Mouse (Mus musculus) intestine, postnatal 0 days (tissue): ENCODE measurements at regions not wholly inside any gene's neighbourhood (a gene's known extent, or its start where the extent isn't known, plus 50 kb on each side); places are given as distances from the start of the nearest gene placed in this dataset.

Experiments
- ATAC-seq: fragments of 200-750 bp; cut with Nextera tagmentation; 2 replicates; pipeline ENCODE4 v1.8.0; 2017; ENCODE audit warnings: mild to moderate bottlenecking, moderate TSS enrichment, moderate library complexity
- H3K27ac ChIP-seq: fragments of 300-500 bp; sonication (generic); 2 replicates; pipeline ENCODE4 v1.5.1; 2014; ENCODE audit warnings: mild to moderate bottlenecking, low read depth, low read length, moderate library complexity
- H3K27me3 ChIP-seq: fragments of 300-500 bp; sonication (generic); replicated peaks from 2 replicates; pipeline ENCODE4 v1.6.1; 2014; ENCODE audit warnings: low read length, mixed read lengths; ENCODE audit not compliant: control insufficient read depth, insufficient read depth
- H3K36me3 ChIP-seq: fragments of 300-500 bp; sonication (generic); 2 replicates; pipeline ENCODE4 v1.6.1; 2014; ENCODE audit warnings: mild to moderate bottlenecking, moderate library complexity; ENCODE audit not compliant: control insufficient read depth, insufficient read depth
- H3K4me1 ChIP-seq: fragments of 300-500 bp; sonication (generic); replicated peaks from 2 replicates; pipeline ENCODE4 v1.6.1; 2014; ENCODE audit warnings: antibody characterized with exemption, low read length, mixed read lengths; ENCODE audit not compliant: control insufficient read depth, insufficient read depth
- H3K4me2 ChIP-seq: fragments of 300-500 bp; sonication (generic); replicated peaks from 2 replicates; pipeline ENCODE4 v1.6.1; 2014; ENCODE audit warnings: low read depth, mild to moderate bottlenecking, moderate library complexity
- H3K4me3 ChIP-seq: fragments of 300-500 bp; sonication (generic); 2 replicates; pipeline ENCODE4 v1.5.1; 2014; ENCODE audit warnings: low read depth, low read length
- H3K9ac ChIP-seq: fragments of 300-500 bp; sonication (generic); 2 replicates; pipeline ENCODE4 v1.6.1; 2014; ENCODE audit warnings: mild to moderate bottlenecking, low read depth, low read length
- H3K9me3 ChIP-seq: fragments of 300-500 bp; sonication (generic); 2 replicates; pipeline ENCODE4 v1.6.1; 2016; ENCODE audit warnings: mixed run types; ENCODE audit not compliant: control insufficient read depth
- CTCF ChIP-seq: sonication (generic); IDR thresholded peaks from 2 replicates; pipeline ENCODE4 v1.5.1; 2016; ENCODE audit warnings: low read depth, mild to moderate bottlenecking, control low read depth, antibody characterized with exemption, moderate library complexity
- WGBS: fragments of 180-500 bp; shearing (Covaris S2); extraction: QIAGEN DNeasy Blood & Tissue Kit; methylation state at CpG from one replicate; pipeline ENCODE4 v1.1.7; 2014; 5-methylcytosine and 5-hydroxymethylcytosine counted together

DNA sequence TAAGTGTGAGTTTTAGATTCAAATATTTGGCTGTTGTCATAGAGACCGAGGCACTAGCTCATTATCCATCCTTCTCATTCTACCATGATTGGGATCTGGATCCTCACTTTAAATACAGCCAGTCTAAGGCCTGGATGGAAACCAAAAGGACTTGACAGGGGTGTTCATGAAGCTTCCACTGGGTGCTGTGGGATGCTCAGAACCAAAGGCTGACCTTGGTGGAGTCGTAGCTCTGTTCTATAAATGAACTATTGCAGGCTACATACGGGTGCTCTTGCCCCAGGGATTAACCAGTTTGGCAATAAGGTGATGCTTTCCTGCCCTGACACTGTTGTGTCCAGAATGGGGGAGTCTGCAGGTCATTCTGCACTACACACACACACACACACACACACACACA lies 410.2 kb upstream of the Mki67 start:
- H3K9me3 ChIP-seq: no peaks in the 10 kb centered on the region
- WGBS: 86% methylated on average over 3 of the region's 3 CpGs
- H3K4me3 ChIP-seq: no peak overlapping the region
- H3K9ac ChIP-seq: no peak overlapping the region
- no peaks in the 10 kb centered on the region for H3K36me3 ChIP-seq
- ATAC-seq: no peak
- no peak overlapping the region for H3K27ac ChIP-seq
- no peak for TF ChIP-seq CTCF
- H3K4me1 ChIP-seq: no peaks in the 10 kb centered on the region
- no peak overlapping the region for H3K4me2 ChIP-seq
- H3K27me3 ChIP-seq: no peaks in the 10 kb centered on the region

DNA sequence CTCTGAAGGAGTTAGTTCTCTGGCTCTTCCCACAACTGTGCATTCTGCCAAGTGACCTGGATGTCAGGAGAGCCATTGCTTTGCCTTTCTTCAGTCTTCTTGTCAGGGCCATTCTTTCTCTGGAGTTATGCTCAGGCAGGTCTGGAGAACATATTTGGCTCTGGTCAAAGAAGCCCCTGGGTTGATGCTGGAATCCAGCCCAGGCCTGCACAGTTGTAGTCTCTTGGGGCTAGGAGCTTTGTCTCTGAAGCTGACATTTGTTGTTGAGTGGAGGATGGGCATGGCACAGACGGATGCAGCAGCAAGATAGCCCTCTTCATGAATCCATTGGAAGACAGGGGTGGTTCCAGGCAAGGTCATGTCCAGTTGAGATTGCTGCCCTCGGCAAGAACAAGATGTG lies 411.4 kb upstream of the Mki67 start:
- no peak overlapping the region for H3K9ac ChIP-seq
- no peak overlapping the region for H3K4me3 ChIP-seq
- no peaks in the 10 kb centered on the region for H3K9me3 ChIP-seq
- no peak overlapping the region for H3K4me2 ChIP-seq
- H3K27ac ChIP-seq: no peak overlapping the region
- no peak for ATAC-seq
- no peaks in the 10 kb centered on the region for H3K27me3 ChIP-seq
- TF ChIP-seq CTCF: no peak
- H3K4me1 ChIP-seq: no peaks in the 10 kb centered on the region
- 55% methylated on average over 2 of the region's 2 CpGs for WGBS
- H3K36me3 ChIP-seq: no peaks in the 10 kb centered on the region

DNA sequence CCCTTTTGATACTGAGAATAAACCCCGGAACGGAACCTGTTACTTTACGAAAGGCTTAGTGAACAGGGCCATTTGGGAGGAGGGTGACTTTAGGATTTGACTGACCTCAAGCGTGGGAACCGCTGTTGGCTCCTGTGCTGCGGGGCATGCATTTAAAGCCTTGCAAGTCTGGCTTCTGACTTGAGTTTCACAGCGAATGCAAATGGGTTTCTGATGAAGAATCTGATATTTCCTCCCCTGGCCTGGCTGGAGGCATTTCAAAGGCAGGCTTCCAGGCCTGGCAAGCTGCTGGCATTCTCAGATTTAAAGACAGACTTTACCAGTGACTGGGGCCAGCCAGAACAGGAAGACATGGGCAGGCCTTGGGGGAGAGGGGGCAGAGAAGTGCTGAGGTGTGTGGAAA lies 413.6 kb upstream of the Mki67 start:
- Histone ChIP-seq H3K4me3 (no peak overlapping the region), H3K4me2 (no peak overlapping the region), H3K36me3 (no peaks in the 10 kb centered on the region), H3K27me3 (no peaks in the 10 kb centered on the region), H3K4me1 (no peaks in the 10 kb centered on the region), H3K27ac (no peak overlapping the region), H3K9ac (no peak overlapping the region), H3K9me3 (no peaks in the 10 kb centered on the region)
- no peak for TF ChIP-seq CTCF
- no peak for ATAC-seq
- whole genome bisulfite sequencing: 75% methylated on average over 7 of the region's 7 CpGs

DNA sequence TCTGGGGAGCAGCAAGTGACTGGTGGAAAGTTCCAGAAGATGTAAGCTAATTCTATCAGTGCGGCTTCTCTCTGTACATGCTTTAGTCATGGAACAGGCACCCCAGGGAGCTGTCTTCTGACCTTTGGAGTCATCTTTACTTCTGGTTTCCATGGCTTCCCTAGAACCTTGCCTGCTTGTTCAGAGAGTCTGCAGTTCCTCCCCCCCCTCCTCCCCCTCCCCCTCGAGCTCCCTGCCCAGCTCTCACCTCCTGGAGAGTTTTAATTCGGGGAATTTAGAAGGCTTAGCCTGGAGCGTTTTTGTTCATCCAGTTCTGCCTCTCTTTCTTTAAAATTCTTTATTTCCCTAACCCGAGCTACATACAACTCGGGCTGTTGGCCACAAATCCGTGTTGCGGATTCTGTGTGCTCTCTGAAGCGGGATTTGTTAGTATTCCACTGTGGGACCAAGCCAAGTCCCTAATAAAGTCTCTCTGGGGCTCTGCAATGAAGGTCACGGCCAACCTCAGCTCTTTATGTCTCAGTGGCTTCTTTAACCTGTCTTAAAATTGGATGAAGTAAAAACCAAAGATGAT lies 414.6 kb upstream of the Mki67 start:
- Histone ChIP-seq H3K9me3 (no peaks in the 10 kb centered on the region), H3K4me1 (no peaks in the 10 kb centered on the region), H3K4me3 (no peak overlapping the region), H3K36me3 (no peaks in the 10 kb centered on the region), H3K27me3 (no peaks in the 10 kb centered on the region), H3K4me2 (no peak overlapping the region), H3K9ac (no peak overlapping the region), H3K27ac (no peak overlapping the region)
- whole genome bisulfite sequencing: 62% methylated on average over 10 of the region's 10 CpGs
- no peak for ATAC-seq
- no peak for TF ChIP-seq CTCF

DNA sequence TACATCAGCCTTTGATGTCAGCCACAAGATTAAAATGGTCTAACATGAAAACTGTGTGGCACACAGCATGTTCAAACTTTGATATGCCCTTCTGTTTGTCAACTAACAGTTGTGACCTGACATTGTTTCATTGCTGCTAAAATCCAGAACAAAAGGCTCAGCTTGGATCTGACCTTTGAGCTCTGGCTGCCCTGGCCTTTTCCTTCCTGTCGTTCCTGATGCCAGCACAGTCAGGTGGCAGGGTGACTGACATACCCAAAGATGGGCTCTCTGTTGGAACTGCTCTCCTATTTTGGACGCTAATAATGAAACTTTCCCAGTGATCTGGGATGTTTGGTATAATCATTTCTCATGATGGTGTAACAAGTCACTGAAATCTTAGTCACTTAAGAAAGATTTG lies 416.8 kb upstream of the Mki67 start:
- Histone ChIP-seq H3K36me3 (no peaks in the 10 kb centered on the region), H3K4me1 (no peaks in the 10 kb centered on the region), H3K4me3 (no peak overlapping the region), H3K27ac (no peak overlapping the region), H3K4me2 (no peak overlapping the region), H3K9ac (no peak overlapping the region), H3K9me3 (no peaks in the 10 kb centered on the region), H3K27me3 (no peaks in the 10 kb centered on the region)
- TF ChIP-seq CTCF: no peak
- ATAC-seq: no peak
- WGBS: 69% methylated on average over 2 of the region's 2 CpGs

DNA sequence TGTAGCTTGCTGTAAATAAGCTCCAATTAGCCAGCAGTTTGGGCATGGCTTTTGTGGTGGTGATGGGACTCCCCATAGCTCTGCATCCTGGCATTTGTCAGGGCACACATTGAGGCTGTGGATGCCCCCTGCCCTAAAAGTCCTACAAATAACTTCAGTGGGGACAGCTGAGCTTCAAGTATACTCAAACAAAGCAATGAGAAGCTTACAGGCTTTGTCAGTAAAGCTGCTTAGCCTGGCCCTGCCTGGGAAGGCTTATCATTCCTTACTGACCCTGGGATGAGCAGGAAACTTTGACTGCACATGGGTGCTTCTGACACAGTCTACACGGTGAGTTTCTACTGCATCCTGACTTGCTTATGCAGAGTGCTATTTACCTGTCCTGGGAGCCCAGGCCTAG lies 420.5 kb upstream of the Mki67 start:
- Histone ChIP-seq H3K9ac (no peak overlapping the region), H3K4me1 (no peaks in the 10 kb centered on the region), H3K36me3 (no peaks in the 10 kb centered on the region), H3K4me3 (no peak overlapping the region), H3K9me3 (no peaks in the 10 kb centered on the region), H3K4me2 (no peak overlapping the region), H3K27ac (no peak overlapping the region), H3K27me3 (no peaks in the 10 kb centered on the region)
- ATAC-seq: no peak
- TF ChIP-seq CTCF: no peak
- WGBS: 50% methylated on average over 1 of the region's 1 CpGs

DNA sequence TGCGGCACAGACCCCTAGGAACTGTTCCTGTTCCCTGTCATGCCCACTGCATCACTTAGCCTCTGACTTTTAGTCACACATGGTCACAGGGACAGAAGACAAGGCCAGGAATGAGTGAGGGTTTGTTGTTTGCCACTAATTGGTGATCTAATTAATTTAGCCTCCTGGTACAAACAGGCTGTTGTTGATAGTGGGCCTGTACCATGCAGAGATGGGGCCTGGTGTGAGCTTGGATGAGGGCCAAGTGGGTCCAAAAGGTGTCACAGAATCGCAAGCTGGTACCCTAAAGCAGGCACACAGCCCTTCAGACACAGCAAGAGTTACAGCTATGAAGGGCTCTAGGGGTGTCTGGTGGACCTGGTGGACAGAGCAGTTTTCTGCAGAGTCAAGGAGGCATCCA lies 421.2 kb upstream of the Mki67 start:
- no peaks in the 10 kb centered on the region for H3K27me3 ChIP-seq
- no peak for TF ChIP-seq CTCF
- no peak for ATAC-seq
- H3K4me1 ChIP-seq: no peaks in the 10 kb centered on the region
- 89% methylated on average over 2 of the region's 2 CpGs for WGBS
- no peaks in the 10 kb centered on the region for H3K36me3 ChIP-seq
- H3K4me2 ChIP-seq: no peak overlapping the region
- no peak overlapping the region for H3K27ac ChIP-seq
- no peak overlapping the region for H3K4me3 ChIP-seq
- H3K9ac ChIP-seq: no peak overlapping the region
- no peaks in the 10 kb centered on the region for H3K9me3 ChIP-seq
